Mouse (Mus musculus) lung, embryonic 16.5 days (tissue): ENCODE data around the gene Mrgprh. TPM values are rescaled to one million over a fixed set of nuclear protein-coding genes. Genes with fewer than 3 reads are reported as not detected.

Experiments used
- ATAC-seq: fragments of 200-750 bp; cut with Nextera tagmentation; 2 replicates; pipeline ENCODE4 v1.8.0; 2017; ENCODE audit warnings: low read depth, mild to moderate bottlenecking, moderate library complexity
- H3K27ac ChIP-seq: fragments of 300-500 bp; sonication (generic); 2 replicates; pipeline ENCODE4 v1.5.1; 2014; ENCODE audit warnings: mild to moderate bottlenecking, control low read depth, low read length
- H3K27me3 ChIP-seq: fragments of 300-500 bp; sonication (generic); 2 replicates; pipeline ENCODE4 v1.6.1; 2014; ENCODE audit warnings: low read depth, low read length, mixed read lengths; ENCODE audit not compliant: control insufficient read depth, insufficient read depth
- H3K36me3 ChIP-seq: fragments of 300-500 bp; sonication (generic); 2 replicates; pipeline ENCODE4 v1.6.1; 2014; ENCODE audit warnings: low read length; ENCODE audit not compliant: control insufficient read depth, insufficient read depth
- H3K4me1 ChIP-seq: fragments of 300-500 bp; sonication (generic); replicated peaks from 2 replicates; pipeline ENCODE4 v1.6.1; 2014; ENCODE audit warnings: low read length, mixed read lengths; ENCODE audit not compliant: control insufficient read depth, insufficient read depth
- H3K4me2 ChIP-seq: fragments of 300-500 bp; sonication (generic); 2 replicates; pipeline ENCODE4 v1.6.1; 2014; ENCODE audit warnings: low read depth, low read length, control low read depth
- H3K4me3 ChIP-seq: fragments of 300-500 bp; sonication (generic); 2 replicates; pipeline ENCODE4 v1.5.1; 2014; ENCODE audit warnings: mild to moderate bottlenecking, low read length, control low read depth
- H3K9ac ChIP-seq: fragments of 300-500 bp; sonication (generic); 2 replicates; pipeline ENCODE4 v1.6.1; 2014; ENCODE audit warnings: low read length, control low read depth
- H3K9me3 ChIP-seq: fragments of 300-500 bp; sonication (generic); 2 replicates; pipeline ENCODE4 v1.6.1; 2016; ENCODE audit warnings: low read length; ENCODE audit not compliant: control insufficient read depth
- whole genome bisulfite sequencing: fragments of 180-500 bp; shearing (Covaris S2); extraction: QIAGEN DNeasy Blood & Tissue Kit; methylation state at CpG from one replicate; pipeline ENCODE4 v1.1.7; 2014; 5-methylcytosine and 5-hydroxymethylcytosine counted together
- polyA plus RNA-seq: library from polyadenylated mRNA; unstranded; fragments of >200 nt; fragmentation: Nextera tagmentation; extraction: Ambion mirVana; gene quantifications from 2 replicates; pipeline ENCODE4 v1.2.1, GENCODE M21; 2015

Mrgprh gene
- not detected in 2 replicates for polyA plus RNA-seq

DNA sequence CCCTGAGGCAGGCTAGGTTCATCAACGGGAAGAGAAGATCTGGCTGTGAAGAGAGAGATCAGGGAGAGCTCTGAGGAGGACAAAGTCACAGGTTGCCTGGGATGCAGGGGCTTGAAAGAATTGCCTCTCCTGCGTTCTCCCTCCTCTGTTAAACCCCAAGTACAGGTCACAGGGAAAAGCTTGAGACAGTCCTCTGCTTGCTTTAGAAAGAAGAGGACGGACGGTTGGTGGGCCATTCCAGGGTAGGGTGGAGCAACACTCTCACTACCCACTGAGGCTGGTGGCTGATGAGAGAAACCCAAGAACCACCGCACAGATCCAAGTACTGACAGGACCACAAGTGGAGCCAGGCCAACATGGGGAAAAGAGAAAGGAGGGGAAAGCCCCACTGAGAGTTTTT, at the start of gene Mrgprh:
Gene Mrgprh, plus strand, starts transcription at position 301 of the 400 bp plus-strand sequence.
- Histone ChIP-seq H3K9ac (no peak within 1 kb of the TSS), H3K27me3 (peaks cover 4% of the 10 kb centered on the region; the same call in 1 of the 2 replicates), H3K4me3 (no peak within 1 kb of the TSS), H3K4me2 (no peak within 1 kb of the TSS), H3K9me3 (no peaks in the 10 kb centered on the region), H3K27ac (no peak within 1 kb of the TSS), H3K36me3 (no peaks in the 10 kb centered on the region), H3K4me1 (peaks cover 4% of the 10 kb centered on the region; the same call in 1 of the 2 replicates)
- ATAC-seq, result no peak
- 70% methylated on average over 5 of the region's 5 CpGs for WGBS

DNA sequence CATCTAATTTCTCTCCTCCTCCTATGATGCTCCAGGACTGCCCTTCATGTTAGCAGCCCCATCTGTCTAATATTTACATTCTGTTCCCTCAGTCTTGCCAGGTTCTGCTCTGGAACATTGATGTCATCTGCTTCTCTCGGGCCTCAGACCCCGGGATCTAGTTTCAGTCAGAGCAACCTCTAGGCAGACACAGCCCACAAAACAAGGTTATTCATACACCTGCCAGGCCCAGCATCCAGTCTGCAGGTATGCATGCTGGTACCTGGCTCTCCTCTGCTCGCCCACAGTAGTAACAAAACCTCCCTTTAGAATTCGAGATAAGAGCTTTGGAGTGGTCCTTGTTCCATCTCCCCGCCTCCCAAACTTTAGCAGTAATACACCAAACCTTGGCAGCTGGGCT, 45.5 kb upstream of the Mrgprh start:
- H3K4me2 ChIP-seq, result no peak overlapping the region
- ATAC-seq, result peak; percentile 71
- WGBS, result 43% methylated on average over 5 of the region's 5 CpGs

DNA sequence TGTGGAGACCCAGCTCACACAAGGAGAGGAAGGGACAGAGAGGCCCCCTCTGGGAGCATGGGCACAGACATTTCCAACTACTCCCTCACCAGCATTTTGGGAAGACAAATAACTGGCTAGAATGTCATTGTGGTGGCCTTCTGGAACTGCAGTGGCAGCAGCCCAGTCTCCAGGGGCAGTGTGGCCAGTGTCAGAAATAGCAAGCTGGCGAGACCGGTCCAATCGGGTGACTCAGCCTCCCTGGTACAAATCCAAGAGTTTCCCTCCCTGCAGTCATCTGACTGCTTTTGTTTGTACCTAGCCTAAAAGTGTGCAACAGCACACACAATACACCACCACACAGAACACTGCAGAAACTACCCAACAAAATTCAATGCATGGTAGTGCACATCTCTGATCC, 43.6 kb upstream of the Mrgprh start:
- H3K9me3 ChIP-seq, result no peaks in the 10 kb centered on the region
- H3K9ac ChIP-seq, result no peak overlapping the region
- no peak overlapping the region for H3K4me3 ChIP-seq
- 82% methylated on average over 3 of the region's 3 CpGs for WGBS
- H3K27ac ChIP-seq, result no peak overlapping the region
- no peaks in the 10 kb centered on the region; the same call in 1 of the 2 replicates for H3K4me1 ChIP-seq
- no peaks in the 10 kb centered on the region for H3K36me3 ChIP-seq
- H3K27me3 ChIP-seq, result no peaks in the 10 kb centered on the region
- H3K4me2 ChIP-seq, result no peak overlapping the region
- ATAC-seq, result no peak

More for the DNA sequence above, 45.5 kb upstream of the Mrgprh start:
- no peaks in the 10 kb centered on the region for H3K36me3 ChIP-seq
- H3K9me3 ChIP-seq, result peaks cover 4% of the 10 kb centered on the region; the same call in 1 of the 2 replicates
- no peak overlapping the region for H3K4me3 ChIP-seq
- no peak overlapping the region for H3K9ac ChIP-seq
- H3K4me1 ChIP-seq, result no peaks in the 10 kb centered on the region; the same call in 1 of the 2 replicates
- no peaks in the 10 kb centered on the region for H3K27me3 ChIP-seq
- H3K27ac ChIP-seq, result no peak overlapping the region

DNA sequence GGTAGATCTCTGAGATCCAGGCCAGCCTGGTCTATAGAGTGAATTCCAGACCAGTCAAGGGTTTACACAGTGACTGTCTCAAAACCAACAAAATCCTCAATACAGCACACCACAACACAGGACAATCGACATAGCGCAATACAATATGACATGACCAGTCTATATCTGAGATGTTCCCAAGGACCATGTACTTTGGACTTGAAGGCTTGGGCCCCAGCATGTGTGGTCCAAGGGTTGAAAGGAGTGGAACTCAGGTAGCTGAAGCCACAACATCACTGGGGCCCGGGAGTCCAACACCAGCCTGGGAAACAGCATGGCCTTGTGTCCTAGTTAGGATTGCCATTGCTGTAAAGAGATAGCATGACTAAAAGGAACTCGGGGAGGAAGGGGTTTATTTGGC, 43.2 kb upstream of the Mrgprh start:
- no peak overlapping the region for H3K9ac ChIP-seq
- H3K4me1 ChIP-seq, result no peaks in the 10 kb centered on the region; the same call in 1 of the 2 replicates
- no peak overlapping the region for H3K4me3 ChIP-seq
- WGBS, result 88% methylated on average over 4 of the region's 4 CpGs
- no peaks in the 10 kb centered on the region for H3K36me3 ChIP-seq
- H3K9me3 ChIP-seq, result no peaks in the 10 kb centered on the region
- H3K4me2 ChIP-seq, result no peak overlapping the region
- H3K27ac ChIP-seq, result no peak overlapping the region
- ATAC-seq, result no peak
- no peaks in the 10 kb centered on the region for H3K27me3 ChIP-seq

DNA sequence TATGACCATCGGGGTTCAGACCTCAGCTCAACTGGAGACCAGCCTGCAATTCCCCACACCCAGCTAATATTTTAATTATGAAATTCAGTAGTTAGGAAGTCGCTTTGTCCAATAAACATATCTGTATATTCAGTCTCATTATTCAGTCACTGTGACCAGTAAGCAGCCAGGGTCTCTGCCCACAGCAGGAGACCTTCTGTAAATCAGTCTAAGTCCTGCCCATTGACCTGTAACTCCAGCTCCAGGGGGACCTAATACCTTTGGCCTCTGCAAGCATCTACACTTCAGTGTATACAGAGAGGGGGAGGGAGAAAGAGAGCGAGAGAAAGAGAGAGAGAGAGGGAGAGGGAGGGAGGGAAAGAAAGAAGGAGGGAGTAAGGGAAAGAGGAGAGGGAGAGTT, 41.5 kb upstream of the Mrgprh start:
- no peaks in the 10 kb centered on the region for H3K9me3 ChIP-seq
- H3K4me1 ChIP-seq, result no peaks in the 10 kb centered on the region; the same call in 1 of the 2 replicates
- WGBS, result 73% methylated on average over 3 of the region's 3 CpGs
- ATAC-seq, result no peak
- no peak overlapping the region for H3K4me2 ChIP-seq
- H3K27ac ChIP-seq, result no peak overlapping the region
- H3K36me3 ChIP-seq, result no peaks in the 10 kb centered on the region
- H3K9ac ChIP-seq, result no peak overlapping the region
- no peaks in the 10 kb centered on the region for H3K27me3 ChIP-seq
- no peak overlapping the region for H3K4me3 ChIP-seq

DNA sequence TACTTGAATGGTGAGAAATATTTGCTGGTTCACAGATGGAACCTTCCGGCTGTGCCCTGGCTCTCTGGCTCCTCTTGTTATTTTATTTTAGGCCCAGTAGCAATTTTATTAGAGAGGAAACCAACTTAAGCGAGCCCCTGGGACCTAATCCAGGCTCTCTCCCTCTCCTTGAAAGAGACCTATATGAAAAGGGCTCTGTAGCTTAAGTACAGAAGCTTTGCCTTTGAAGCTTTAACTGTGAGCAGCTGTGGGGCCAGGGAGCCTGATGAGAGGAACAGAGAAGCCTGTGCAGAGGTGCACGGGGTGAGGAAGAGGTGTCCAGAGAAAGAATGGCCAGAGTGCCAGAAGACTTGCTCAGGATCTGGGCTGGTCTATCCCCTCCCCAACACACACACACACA, 41.0 kb upstream of the Mrgprh start:
- no peak for ATAC-seq
- Histone ChIP-seq H3K4me3 (no peak overlapping the region), H3K27ac (no peak overlapping the region), H3K36me3 (no peaks in the 10 kb centered on the region), H3K9ac (no peak overlapping the region), H3K4me2 (no peak overlapping the region), H3K9me3 (no peaks in the 10 kb centered on the region), H3K4me1 (no peaks in the 10 kb centered on the region; the same call in 1 of the 2 replicates), H3K27me3 (no peaks in the 10 kb centered on the region)
- WGBS, result 61% methylated on average over 3 of the region's 3 CpGs

DNA sequence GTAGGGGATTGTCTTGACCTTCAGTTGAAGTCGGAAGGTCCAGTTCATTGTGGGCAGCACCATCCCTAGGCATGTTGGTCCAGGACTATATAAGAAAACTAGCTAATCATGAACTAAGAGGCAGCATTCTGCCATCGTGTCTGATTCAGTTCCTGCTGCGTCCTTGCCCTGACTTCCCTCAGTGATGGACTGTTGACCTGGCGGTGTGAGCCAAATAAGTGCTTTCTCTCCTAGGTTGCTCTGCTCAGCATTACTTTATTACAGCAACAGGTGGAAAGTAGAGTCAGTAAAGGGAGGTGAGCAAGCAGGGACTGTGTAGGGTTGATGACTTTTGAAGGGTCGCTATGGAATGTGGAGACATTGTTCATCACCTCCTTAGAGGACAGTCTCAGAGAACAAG, 40.1 kb upstream of the Mrgprh start:
- Histone ChIP-seq H3K4me2 (no peak overlapping the region), H3K4me3 (no peak overlapping the region), H3K27ac (no peak overlapping the region), H3K4me1 (no peaks in the 10 kb centered on the region; the same call in 1 of the 2 replicates), H3K27me3 (no peaks in the 10 kb centered on the region), H3K9me3 (no peaks in the 10 kb centered on the region), H3K36me3 (no peaks in the 10 kb centered on the region), H3K9ac (no peak overlapping the region)
- ATAC-seq, result no peak
- 93% methylated on average over 5 of the region's 5 CpGs for WGBS

DNA sequence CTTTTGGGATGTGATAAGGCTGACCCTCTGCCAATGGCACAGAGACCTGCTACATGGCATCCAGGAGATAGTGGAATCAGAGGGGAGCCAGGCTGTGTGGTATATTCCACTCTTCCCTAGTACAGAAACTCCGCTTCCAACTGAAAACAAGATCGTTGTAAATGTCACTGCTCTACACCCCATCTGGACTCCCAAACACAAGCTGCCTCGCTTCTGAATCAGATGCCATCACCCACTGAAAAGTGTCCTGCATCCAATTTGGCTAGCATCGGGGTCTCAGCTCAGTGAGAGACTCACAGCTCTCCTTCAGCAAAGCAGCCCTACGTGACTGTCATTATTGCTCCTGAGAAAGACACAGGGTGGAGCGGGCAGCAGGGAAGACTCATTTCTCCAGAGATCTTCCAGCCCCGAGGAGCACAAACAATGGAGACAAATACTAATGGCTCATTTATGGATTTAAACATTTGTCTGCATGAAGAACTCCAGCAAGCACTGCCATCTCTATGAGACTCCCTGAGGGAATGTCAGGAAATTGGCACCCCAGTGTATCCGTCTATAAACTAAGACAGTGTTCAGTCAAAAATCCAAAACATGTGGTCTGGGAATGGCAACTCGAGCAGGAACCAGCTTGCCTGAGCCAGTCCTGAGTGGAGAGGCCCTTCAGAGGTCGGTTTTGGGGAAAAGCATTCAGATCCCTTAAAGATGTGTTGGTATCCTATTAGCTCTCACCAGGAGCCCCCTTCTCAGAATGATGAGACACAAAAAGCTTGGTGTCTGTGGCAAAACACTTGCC, 36.2 kb upstream of the Mrgprh start:
- H3K27ac ChIP-seq, result no peak overlapping the region

DNA sequence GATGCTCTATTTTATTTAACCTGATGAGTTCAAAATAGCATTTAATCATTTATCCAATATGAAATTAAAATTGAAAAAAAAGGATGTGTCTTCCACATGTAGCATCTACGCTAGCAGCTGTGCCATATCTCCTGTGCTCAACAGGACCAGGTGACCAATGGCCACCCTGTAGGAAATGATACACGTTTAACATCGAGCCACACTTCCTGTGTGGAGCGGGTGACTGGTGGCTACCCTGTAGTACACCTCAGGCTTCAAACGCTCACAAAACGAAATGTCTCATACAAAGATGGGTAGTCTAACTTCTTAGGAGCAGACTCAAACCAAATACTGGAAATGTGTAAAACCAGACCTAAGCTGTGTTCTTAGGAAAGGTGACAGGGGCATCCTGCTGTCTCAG, 32.0 kb upstream of the Mrgprh start:
- H3K9ac ChIP-seq, result no peak overlapping the region
- H3K27me3 ChIP-seq, result no peaks in the 10 kb centered on the region
- no peak for ATAC-seq
- H3K36me3 ChIP-seq, result no peaks in the 10 kb centered on the region
- H3K4me3 ChIP-seq, result no peak overlapping the region
- H3K4me2 ChIP-seq, result no peak overlapping the region
- H3K9me3 ChIP-seq, result no peaks in the 10 kb centered on the region
- H3K4me1 ChIP-seq, result peaks cover 7% of the 10 kb centered on the region; the same call in 1 of the 2 replicates
- WGBS, result 67% methylated on average over 6 of the region's 6 CpGs
- H3K27ac ChIP-seq, result no peak overlapping the region

More for the DNA sequence above, 36.2 kb upstream of the Mrgprh start:
- ATAC-seq, result no peak
- no peak overlapping the region for H3K4me2 ChIP-seq
- WGBS, result 70% methylated on average over 10 of the region's 10 CpGs
- no peaks in the 10 kb centered on the region for H3K9me3 ChIP-seq
- no peaks in the 10 kb centered on the region for H3K36me3 ChIP-seq
- H3K9ac ChIP-seq, result no peak overlapping the region
- no peaks in the 10 kb centered on the region for H3K27me3 ChIP-seq
- peaks cover 4% of the 10 kb centered on the region; the same call in 1 of the 2 replicates for H3K4me1 ChIP-seq
- H3K4me3 ChIP-seq, result no peak overlapping the region
